Mouse (Mus musculus) heart, embryonic 14.5 days (tissue): ENCODE data around the gene C1ql1. TPM values are rescaled to one million over a fixed set of nuclear protein-coding genes. Genes with fewer than 3 reads are reported as not detected.
"Not testable (repeated sequence)": the region's sequence is repeated elsewhere in the genome, so short reads cannot be mapped to it uniquely, and the experiment has no call there.

Experiments
- ATAC-seq: fragments of 200-750 bp; cut with Nextera tagmentation; 2 replicates; pipeline ENCODE4 v1.8.0; 2017; ENCODE audit warnings: low read depth, moderate TSS enrichment; ENCODE audit not compliant: insufficient number of reproducible peaks, insufficient read depth, low FRiP score
- H3K27ac ChIP-seq, 2 experiments: fragments of 200-500 bp in 1 of 2; fragments of 300-500 bp in 1 of 2; sonication (generic) in 1 of 2; replicated peaks in 1 of 2; 2 replicates each; pipeline ENCODE4 v1.5.1; 2012 to 2014; ENCODE audit warnings: low read depth in 2 of 2, low read length in 2 of 2, control low read depth in 1 of 2, mild to moderate bottlenecking in 1 of 2, mixed read lengths in 1 of 2; ENCODE audit not compliant: control insufficient read depth in 1 of 2, insufficient read depth in 1 of 2
- H3K27me3 ChIP-seq: fragments of 300-500 bp; sonication (generic); 2 replicates; pipeline ENCODE4 v1.6.1; 2014; ENCODE audit warnings: mild to moderate bottlenecking, low read length, control low read depth; ENCODE audit not compliant: control insufficient read depth, insufficient read depth
- H3K36me3 ChIP-seq: fragments of 300-500 bp; sonication (generic); 2 replicates; pipeline ENCODE4 v1.6.1; 2014; ENCODE audit warnings: mild to moderate bottlenecking, control low read depth, low read length, mixed read lengths; ENCODE audit not compliant: control insufficient read depth, insufficient read depth
- H3K4me1 ChIP-seq, 2 experiments: fragments of 200-500 bp in 1 of 2; fragments of 300-500 bp in 1 of 2; sonication (generic) in 1 of 2; 2 replicates each; pipeline ENCODE4 v1.6.1; 2012 to 2014; ENCODE audit warnings: low read length in 2 of 2, control low read depth in 1 of 2, mixed read lengths in 1 of 2; ENCODE audit not compliant: control insufficient read depth in 2 of 2, insufficient read depth in 2 of 2
- H3K4me2 ChIP-seq: fragments of 300-500 bp; sonication (generic); 2 replicates; pipeline ENCODE4 v1.6.1; 2014; ENCODE audit warnings: mild to moderate bottlenecking, low read length
- H3K4me3 ChIP-seq, 2 experiments: fragments of 200-500 bp in 1 of 2; fragments of 300-500 bp in 1 of 2; sonication (generic) in 1 of 2; 2 replicates each; pipeline ENCODE4 v1.5.1; 2012 to 2014; ENCODE audit warnings: low read length in 2 of 2, mild to moderate bottlenecking in 2 of 2, control low read depth in 1 of 2, low read depth in 1 of 2, moderate library complexity in 1 of 2; ENCODE audit not compliant: control insufficient read depth in 1 of 2, insufficient read depth in 1 of 2
- H3K9ac ChIP-seq: fragments of 300-500 bp; sonication (generic); 2 replicates; pipeline ENCODE4 v1.6.1; 2014; ENCODE audit warnings: mild to moderate bottlenecking, low read length
- H3K9me3 ChIP-seq: fragments of 300-500 bp; sonication (generic); 2 replicates; pipeline ENCODE4 v1.6.1; 2016; ENCODE audit warnings: low read length, control low read depth; ENCODE audit not compliant: control insufficient read depth
- WGBS: fragments of 180-500 bp; shearing (Covaris S2); extraction: QIAGEN DNeasy Blood & Tissue Kit; methylation state at CpG from one replicate; pipeline ENCODE4 v1.1.7; 2014; 5-methylcytosine and 5-hydroxymethylcytosine counted together
- polyA plus RNA-seq: library from polyadenylated mRNA; unstranded; fragments of >200 nt; fragmentation: Nextera tagmentation; extraction: Ambion mirVana; gene quantifications from 2 replicates; pipeline ENCODE4 v1.2.1, GENCODE M21; 2014

Gene C1ql1
- polyA plus RNA-seq, 1 experiment from 2014 or later = 1.5 TPM

- H3K4me3 ChIP-seq = no peak overlapping the region
- peaks cover 18% of the 10 kb centered on the region for H3K27me3 ChIP-seq
- H3K27ac ChIP-seq = no peak overlapping the region
- H3K4me2 ChIP-seq = no peak overlapping the region
- no peaks in the 10 kb centered on the region for H3K36me3 ChIP-seq
- no peak overlapping the region for H3K9ac ChIP-seq
- WGBS = 61% methylated on average over 6 of the region's 6 CpGs
- H3K4me1 ChIP-seq = peaks cover 2% of the 10 kb centered on the region in 2 experiments; a peak in 1 of 4 replicates
- H3K9me3 ChIP-seq = no peaks in the 10 kb centered on the region
- no peak for ATAC-seq
Observed at GRCm38 (mm10) chr11:102985160-102985559, 38.7 kb upstream of the C1ql1 start.

DNA sequence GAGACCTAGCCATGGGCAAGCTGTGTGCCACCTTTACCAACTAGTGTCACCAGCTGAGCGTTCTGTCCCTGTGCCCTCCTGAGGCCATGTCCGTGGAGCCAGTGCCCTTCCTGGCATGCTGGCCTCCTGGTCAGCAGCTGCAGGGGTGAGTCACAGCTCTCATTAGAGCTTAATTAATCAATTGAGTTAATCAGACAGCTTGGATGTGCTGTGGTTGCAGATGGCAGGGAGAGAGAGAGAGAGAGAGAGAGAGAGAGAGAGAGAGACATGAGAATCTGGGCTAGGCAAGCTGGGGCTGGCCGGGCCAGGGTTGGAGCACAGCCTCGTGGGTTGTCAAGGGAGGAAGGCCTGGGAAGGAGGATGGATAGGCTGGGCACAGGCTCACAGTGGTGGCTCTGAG, 38.1 kb upstream of the C1ql1 start:
- WGBS = 64% methylated on average over 4 of the region's 4 CpGs
- Histone ChIP-seq H3K9me3 (no peaks in the 10 kb centered on the region), H3K9ac (no peak overlapping the region), H3K4me1 (peaks cover 0 to 2% of the 10 kb centered on the region in 2 experiments; a peak in 1 of 4 replicates), H3K4me3 (no peak overlapping the region), H3K36me3 (no peaks in the 10 kb centered on the region), H3K4me2 (no peak overlapping the region), H3K27ac (no peak overlapping the region), H3K27me3 (peaks cover 15% of the 10 kb centered on the region)
- no peak for ATAC-seq

DNA sequence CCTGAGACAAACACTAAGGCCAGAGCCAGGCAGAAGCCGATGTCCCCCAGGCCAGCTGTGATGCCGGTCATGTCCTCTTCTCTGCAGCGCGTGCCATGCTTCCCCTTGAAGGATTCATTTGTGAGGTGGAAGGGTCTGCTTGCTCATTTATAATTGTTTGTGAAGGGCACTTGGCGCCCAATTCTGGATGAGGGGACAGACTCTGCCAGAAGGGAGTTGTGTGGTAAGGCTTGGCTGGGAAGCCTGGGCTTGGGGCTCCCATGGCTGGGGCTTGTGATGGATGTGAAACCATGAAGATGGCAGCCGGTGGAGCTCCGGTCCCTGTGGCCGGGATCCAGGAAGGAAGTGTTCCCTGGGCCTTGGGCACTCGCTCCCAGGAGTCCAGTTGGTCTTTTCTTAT, 37.6 kb upstream of the C1ql1 start:
- H3K27ac ChIP-seq = no peak overlapping the region
- no peak overlapping the region for H3K9ac ChIP-seq
- no peak for ATAC-seq
- H3K36me3 ChIP-seq = no peaks in the 10 kb centered on the region
- H3K4me2 ChIP-seq = no peak overlapping the region
- H3K4me1 ChIP-seq = peaks cover 0 to 2% of the 10 kb centered on the region in 2 experiments; a peak in 1 of 4 replicates
- no peaks in the 10 kb centered on the region for H3K9me3 ChIP-seq
- H3K4me3 ChIP-seq = no peak overlapping the region
- H3K27me3 ChIP-seq = peaks cover 9% of the 10 kb centered on the region
- WGBS = 89% methylated on average over 9 of the region's 9 CpGs

DNA sequence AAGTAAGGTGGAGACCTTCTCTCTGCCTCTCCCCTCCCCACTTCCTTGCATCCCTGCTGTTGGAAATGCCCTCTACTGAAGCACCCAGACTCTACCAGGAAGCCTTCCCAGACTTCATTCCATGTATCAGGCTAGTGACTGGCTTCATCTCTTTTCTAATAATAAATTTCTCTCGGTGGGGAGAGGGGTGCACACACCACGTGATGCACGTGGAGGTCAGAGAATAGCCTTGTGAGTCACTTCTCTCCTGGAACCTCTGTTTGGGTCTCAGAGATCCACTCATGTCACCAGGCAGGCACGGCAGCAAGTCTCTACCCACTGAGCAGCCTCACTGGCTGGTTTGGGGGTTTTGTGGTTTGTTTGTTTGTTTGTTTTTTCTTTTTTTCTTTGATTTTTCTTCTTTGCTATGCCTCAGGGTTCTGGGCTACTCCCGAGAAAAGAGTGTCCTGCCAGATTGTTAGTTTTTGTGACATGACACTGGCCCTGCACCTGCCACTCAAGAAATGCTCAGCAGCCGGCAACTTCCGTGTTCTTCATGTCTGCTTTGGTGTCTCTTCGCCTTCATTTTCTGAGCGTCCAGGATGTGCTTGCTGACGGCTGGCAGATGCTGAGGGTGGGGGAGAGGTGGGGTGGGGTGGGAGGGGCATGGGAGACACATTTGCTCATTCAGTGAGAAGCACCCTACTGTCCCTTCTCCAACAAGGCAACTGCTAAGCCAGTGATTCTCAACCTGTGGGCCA, 34.8 kb upstream of the C1ql1 start:
- Histone ChIP-seq H3K4me3 (no peak overlapping the region), H3K4me1 (peaks cover 8 to 10% of the 10 kb centered on the region in 2 experiments), H3K36me3 (no peaks in the 10 kb centered on the region), H3K27me3 (no peaks in the 10 kb centered on the region), H3K9me3 (no peaks in the 10 kb centered on the region), H3K27ac (no peak overlapping the region), H3K9ac (no peak overlapping the region), H3K4me2 (no peak overlapping the region)
- 40% methylated on average over 10 of the region's 10 CpGs for WGBS
- no peak for ATAC-seq

- Histone ChIP-seq H3K36me3 (no peaks in the 10 kb centered on the region), H3K4me1 (peaks cover 8 to 10% of the 10 kb centered on the region in 2 experiments), H3K9ac (no peak overlapping the region), H3K4me3 (no peak overlapping the region), H3K27me3 (no peaks in the 10 kb centered on the region; the same call in 1 of the 2 replicates), H3K27ac (peak overlapping the region; percentile 1 to 50; a peak in 3 of 4 replicates), H3K9me3 (no peaks in the 10 kb centered on the region), H3K4me2 (no peak overlapping the region)
- WGBS = 27% methylated on average over 6 of the region's 6 CpGs
- peak; percentile 78 for ATAC-seq
Observed at GRCm38 (mm10) chr11:102978052-102978666, 31.7 kb upstream of the C1ql1 start.

GRCm38 (mm10) chr11:102975966-102976365, 29.5 kb upstream of the C1ql1 start:
- peaks cover 8 to 10% of the 10 kb centered on the region in 2 experiments for H3K4me1 ChIP-seq
- not testable (repeated sequence) for H3K9me3 ChIP-seq, H3K4me2 ChIP-seq, H3K9ac ChIP-seq, H3K27me3 ChIP-seq, ATAC-seq, H3K36me3 ChIP-seq, H3K4me3 ChIP-seq, H3K27ac ChIP-seq
- WGBS = 80% methylated on average over 9 of the region's 9 CpGs

- Histone ChIP-seq H3K9me3 (no peaks in the 10 kb centered on the region), H3K36me3 (no peaks in the 10 kb centered on the region), H3K9ac (no peak overlapping the region), H3K4me2 (no peak overlapping the region), H3K4me1 (no peaks in the 10 kb centered on the region), H3K4me3 (no peak overlapping the region), H3K27me3 (peaks cover 28% of the 10 kb centered on the region), H3K27ac (no peak overlapping the region)
- ATAC-seq = no peak
- WGBS = 57% methylated on average over 1 of the region's 1 CpGs
Observed at GRCm38 (mm10) chr11:102972326-102972725, 25.8 kb upstream of the C1ql1 start.
